Mouse (Mus musculus) lung, postnatal 0 days (tissue): ENCODE data around the gene Kbtbd7.

Experiments
- CTCF ChIP-seq: IDR thresholded peaks from 2 replicates; pipeline ENCODE4 v1.5.1; 2016; ENCODE audit warnings: antibody characterized with exemption, mild to moderate bottlenecking
- EP300 ChIP-seq: IDR thresholded peaks from 2 replicates; pipeline ENCODE4 v1.6.1; 2016; ENCODE audit warnings: antibody characterized with exemption, mild to moderate bottlenecking, control low read depth

- TF ChIP-seq CTCF (no peak), EP300 (no peak)
These were observed 15.1 kb downstream of the Kbtbd7 start for GRCm38 (mm10) chr14:79441441-79441840.
